Mouse (Mus musculus): Measurements from ENCODE around the gene Hoxd13. TPM values are rescaled to one million over a fixed set of nuclear protein-coding genes. Genes with fewer than 3 reads are reported as not detected.

The Hoxd13 gene
- polyA plus RNA-seq, 2 experiments: 0.29 TPM; not detected in 1

GRCm38 (mm10) chr2:74692808-74693431, 24.8 kb downstream of the Hoxd13 start:
- Histone ChIP-seq H3K36me3 (replicated peaks; ENCODE audit: control insufficient read depth, insufficient read depth, low read depth) (no peaks in the 10 kb centered on the region), H3K4me2 (ENCODE audit: low read depth) (no peak overlapping the region), H3K9me3 (ENCODE audit: control insufficient read depth, low read length) (no peaks in the 10 kb centered on the region), H3K4me3 (ENCODE audit: insufficient read depth in 1 of 2, low read depth in 2 of 2, low read length in 2 of 2) (no peak overlapping the region), H3K4me1 (replicated peaks; ENCODE audit: control insufficient read depth in 2 of 2, insufficient read depth in 2 of 2, low read length in 1 of 2) (no peaks in the 10 kb centered on the region), H3K27ac (no peak overlapping the region), H3K9ac (replicated peaks) (no peak overlapping the region), H3K27me3 (ENCODE audit: control insufficient read depth, insufficient read depth, low read length) (peaks cover 100% of the 10 kb centered on the region)
- TF ChIP-seq CTCF (IDR thresholded peaks at IDR 0.05; ENCODE audit: low read depth) (no peak), EP300 (IDR thresholded peaks at IDR 0.05; ENCODE audit: low read depth) (no peak)
- 2% methylated on average over 20 of the region's 20 CpGs for WGBS (ENCODE audit: insufficient replicate concordance)
- DNase-seq (ENCODE audit: low read depth in 3 of 3, low spot score in 3 of 3) (no peak), ATAC-seq (ENCODE audit: insufficient read depth) (no peak)

- ATAC-seq (ENCODE audit: insufficient read depth) (no peak), DNase-seq (ENCODE audit: low read depth in 3 of 3, low spot score in 3 of 3) (no peak)
- Histone ChIP-seq H3K4me2 (ENCODE audit: low read depth) (no peak overlapping the region), H3K9ac (replicated peaks) (no peak overlapping the region), H3K36me3 (replicated peaks; ENCODE audit: control insufficient read depth, insufficient read depth, low read depth) (no peaks in the 10 kb centered on the region), H3K4me3 (ENCODE audit: insufficient read depth in 1 of 2, low read depth in 2 of 2, low read length in 2 of 2) (no peak overlapping the region), H3K4me1 (replicated peaks; ENCODE audit: control insufficient read depth in 2 of 2, insufficient read depth in 2 of 2, low read length in 1 of 2) (no peaks in the 10 kb centered on the region), H3K27me3 (ENCODE audit: control insufficient read depth, insufficient read depth, low read length) (peaks cover 100% of the 10 kb centered on the region), H3K9me3 (ENCODE audit: control insufficient read depth, low read length) (no peaks in the 10 kb centered on the region), H3K27ac (no peak overlapping the region)
- 10% methylated on average over 4 of the region's 4 CpGs for WGBS (ENCODE audit: insufficient replicate concordance)
- TF ChIP-seq CTCF (IDR thresholded peaks at IDR 0.05; ENCODE audit: low read depth) (no peak), EP300 (IDR thresholded peaks at IDR 0.05; ENCODE audit: low read depth) (no peak)
Measured at GRCm38 (mm10) chr2:74693432-74693827, 25.3 kb downstream of the Hoxd13 start.

- WGBS (ENCODE audit: insufficient replicate concordance): 3% methylated on average over 16 of the region's 16 CpGs
- no peak overlapping the region for H3K4me3 ChIP-seq (ENCODE audit: insufficient read depth in 1 of 2, low read depth in 2 of 2, low read length in 2 of 2)
- H3K27me3 ChIP-seq (ENCODE audit: control insufficient read depth, insufficient read depth, low read length): peaks cover 100% of the 10 kb centered on the region
Measured at GRCm38 (mm10) chr2:74694066-74694465, 26.0 kb downstream of the Hoxd13 start.

GRCm38 (mm10) chr2:74695383-74695782, 27.3 kb downstream of the Hoxd13 start:
- Histone ChIP-seq H3K9ac (replicated peaks) (no peak overlapping the region), H3K9me3 (ENCODE audit: control insufficient read depth, low read length) (no peaks in the 10 kb centered on the region), H3K4me1 (replicated peaks; ENCODE audit: control insufficient read depth in 2 of 2, insufficient read depth in 2 of 2, low read length in 1 of 2) (no peaks in the 10 kb centered on the region), H3K27ac (no peak overlapping the region), H3K4me2 (ENCODE audit: low read depth) (no peak overlapping the region), H3K36me3 (replicated peaks; ENCODE audit: control insufficient read depth, insufficient read depth, low read depth) (no peaks in the 10 kb centered on the region), H3K27me3 (ENCODE audit: control insufficient read depth, insufficient read depth, low read length) (peaks cover 100% of the 10 kb centered on the region), H3K4me3 (ENCODE audit: insufficient read depth in 1 of 2, low read depth in 2 of 2, low read length in 2 of 2) (no peak overlapping the region)
- TF ChIP-seq EP300 (IDR thresholded peaks at IDR 0.05; ENCODE audit: low read depth) (no peak), CTCF (IDR thresholded peaks at IDR 0.05; ENCODE audit: low read depth) (no peak)
- ATAC-seq (ENCODE audit: insufficient read depth): no peak
- WGBS (ENCODE audit: insufficient replicate concordance): 6% methylated on average over 1 of the region's 1 CpGs
- DNase-seq (ENCODE audit: low read depth in 3 of 3, low spot score in 3 of 3): no peak

More at GRCm38 (mm10) chr2:74694066-74694465, 26.0 kb downstream of the Hoxd13 start:
- Histone ChIP-seq H3K36me3 (replicated peaks; ENCODE audit: control insufficient read depth, insufficient read depth, low read depth) (no peaks in the 10 kb centered on the region), H3K4me1 (replicated peaks; ENCODE audit: control insufficient read depth in 2 of 2, insufficient read depth in 2 of 2, low read length in 1 of 2) (no peaks in the 10 kb centered on the region), H3K9me3 (ENCODE audit: control insufficient read depth, low read length) (no peaks in the 10 kb centered on the region), H3K9ac (replicated peaks) (no peak overlapping the region), H3K27ac (no peak overlapping the region), H3K4me2 (ENCODE audit: low read depth) (no peak overlapping the region)
- DNase-seq (ENCODE audit: low read depth in 3 of 3, low spot score in 3 of 3) (peak in 1 of 3 experiments; percentile 13), ATAC-seq (ENCODE audit: insufficient read depth) (no peak)
- TF ChIP-seq EP300 (IDR thresholded peaks at IDR 0.05; ENCODE audit: low read depth): no peak
- TF ChIP-seq CTCF (IDR thresholded peaks at IDR 0.05; ENCODE audit: low read depth): peak; percentile 31; the same call in 1 of the 2 replicates

GRCm38 (mm10) chr2:74695813-74696430, 27.8 kb downstream of the Hoxd13 start:
- H3K9ac ChIP-seq (replicated peaks): no peak overlapping the region
- ATAC-seq (ENCODE audit: insufficient read depth) (no peak), DNase-seq (ENCODE audit: low read depth in 3 of 3, low spot score in 3 of 3) (no peak)
- H3K4me2 ChIP-seq (ENCODE audit: low read depth): no peak overlapping the region
- WGBS (ENCODE audit: insufficient replicate concordance): 10% methylated on average over 7 of the region's 7 CpGs
- TF ChIP-seq CTCF (IDR thresholded peaks at IDR 0.05; ENCODE audit: low read depth): no peak
- TF ChIP-seq EP300 (IDR thresholded peaks at IDR 0.05; ENCODE audit: low read depth): no peak
- H3K9me3 ChIP-seq (ENCODE audit: control insufficient read depth, low read length): no peaks in the 10 kb centered on the region
- no peak overlapping the region for H3K27ac ChIP-seq
- H3K36me3 ChIP-seq (replicated peaks; ENCODE audit: control insufficient read depth, insufficient read depth, low read depth): no peaks in the 10 kb centered on the region
- peaks cover 100% of the 10 kb centered on the region for H3K27me3 ChIP-seq (ENCODE audit: control insufficient read depth, insufficient read depth, low read length)
- H3K4me3 ChIP-seq (ENCODE audit: insufficient read depth in 1 of 2, low read depth in 2 of 2, low read length in 2 of 2): no peak overlapping the region
- H3K4me1 ChIP-seq (replicated peaks; ENCODE audit: control insufficient read depth in 2 of 2, insufficient read depth in 2 of 2, low read length in 1 of 2): no peaks in the 10 kb centered on the region
